ENCODE assay signal across 15 mouse cellular contexts in genomic region chr2:77981826-77982225, GRCm38 (mm10).
"Had no signal": no experiment of that assay in that cellular context is flagged by ENCODE, and none has a peak within 500 bp of the region (broad histone marks: within the 10 kb centered on the region; RNA-seq: fewer than 3 reads in every experiment).

No protein-coding gene starts in this region.

- DNase-seq: heart, postnatal 10 days; heart, postnatal 14 days; heart, postnatal 36 days; heart, postnatal 4 days; kidney, adult 11 months; kidney, adult 18-20 months; kidney, adult 2 months; kidney, adult 8-10 months; kidney, adult 9 months; kidney, postnatal 10 days; kidney, postnatal 14 days; kidney, postnatal 25 days; kidney, postnatal 4 days; layer of hippocampus, adult 9-11 months; layer of hippocampus, postnatal 36 days had no signal
